Mouse (Mus musculus): ENCODE measurements around the gene Fiz1. TPM values are rescaled to one million over a fixed set of nuclear protein-coding genes. Genes with fewer than 3 reads are reported as not detected.
"Not testable (repeated sequence)": the region's sequence is repeated elsewhere in the genome, so short reads cannot be mapped to it uniquely, and the experiment has no call there.

The Fiz1 gene
- total RNA-seq, 2 experiments from 2014 or later: 19.6 to 25.1 TPM

GRCm38 (mm10) chr7:5037467-5037866, 23.0 kb upstream of the Fiz1 start:
- DNase-seq: no peak

- DNase-seq: no peak
These were observed 22.5 kb upstream of the Fiz1 start for GRCm38 (mm10) chr7:5037026-5037425.

- no peak for DNase-seq
These were observed 21.6 kb upstream of the Fiz1 start for GRCm38 (mm10) chr7:5036136-5036535.

GRCm38 (mm10) chr7:5035628-5036027, 21.1 kb upstream of the Fiz1 start:
- no peak for DNase-seq

GRCm38 (mm10) chr7:5033818-5034217, 19.3 kb upstream of the Fiz1 start, which contains the start of gene 4632433K11Rik:
Gene 4632433K11Rik (plus strand): TSS chr7:5034118.
- DNase-seq: no peak

GRCm38 (mm10) chr7:5031496-5031895, 17.0 kb upstream of the Fiz1 start:
- DNase-seq: no peak

- DNase-seq: no peak
These were observed 16.2 kb upstream of the Fiz1 start for GRCm38 (mm10) chr7:5030554-5031275.

- no peak for DNase-seq
These were observed 15.4 kb upstream of the Fiz1 start for GRCm38 (mm10) chr7:5029946-5030345.

- no peak for DNase-seq
These were observed 15.0 kb upstream of the Fiz1 start for GRCm38 (mm10) chr7:5029543-5029942.

GRCm38 (mm10) chr7:5021197-5021596, 6.7 kb upstream of the Fiz1 start:
- DNase-seq: no peak

- no peak for DNase-seq
These were observed 6.2 kb upstream of the Fiz1 start for GRCm38 (mm10) chr7:5020685-5021084.

- DNase-seq: peak; percentile 99
These were observed 5.6 kb upstream of the Fiz1 start, which contains the start of the genes Zfp865 and Ccdc106 for GRCm38 (mm10) chr7:5020000-5020681. Gene Zfp865 (plus strand): TSS chr7:5020376. Gene Ccdc106 (plus strand): TSS chr7:5020553.

GRCm38 (mm10) chr7:5019576-5019975, 5.1 kb upstream of the Fiz1 start:
- not testable (repeated sequence) for DNase-seq

- no peak for DNase-seq
These were observed 3.4 kb upstream of the Fiz1 start for GRCm38 (mm10) chr7:5017931-5018330.

- DNase-seq: no peak
These were observed 2.9 kb upstream of the Fiz1 start for GRCm38 (mm10) chr7:5017352-5017751.

- no peak for DNase-seq
These were observed 2.4 kb upstream of the Fiz1 start for GRCm38 (mm10) chr7:5016920-5017319.

GRCm38 (mm10) chr7:5016057-5016456, 1.6 kb upstream of the Fiz1 start:
- DNase-seq: no peak

- peak; percentile 90 to 92 for DNase-seq
These were observed 863 bp upstream of the Fiz1 start, which contains the start of gene Gm44973 for GRCm38 (mm10) chr7:5015118-5016001. Gene Gm44973 (plus strand): TSS chr7:5015496.

- DNase-seq: no peak
These were observed 1.6 kb downstream of the Fiz1 start for GRCm38 (mm10) chr7:5012681-5013513.

- DNase-seq: no peak
These were observed 6.3 kb downstream of the Fiz1 start for GRCm38 (mm10) chr7:5008229-5008628.

- not testable (repeated sequence) for DNase-seq
These were observed 11.6 kb downstream of the Fiz1 start for GRCm38 (mm10) chr7:5002876-5003275.

- no peak for DNase-seq
These were observed 14.6 kb downstream of the Fiz1 start for GRCm38 (mm10) chr7:4999876-5000275.

Data from layer of hippocampus, postnatal 36 days (tissue).